Mouse (Mus musculus) spleen, postnatal 10 days (tissue): ENCODE measurements around the gene Anapc2.
"Not testable (repeated sequence)": the region's sequence is repeated elsewhere in the genome, so short reads cannot be mapped to it uniquely, and the experiment has no call there.

ENCODE experiments used
- DNase-seq, 2 experiments: peaks; one replicate each; pipeline ENCODE4 v3.0.0; 2021 to 2022; ENCODE audit warnings: low spot score in 2 of 2

Anapc2 gene

GRCm38 (mm10) chr2:25240723-25241437, 31.4 kb upstream of the Anapc2 start:
- DNase-seq = peak in 1 of 2 experiments; percentile 54

- no peak for DNase-seq
These were observed 30.9 kb upstream of the Anapc2 start for GRCm38 (mm10) chr2:25241438-25241775.

DNA sequence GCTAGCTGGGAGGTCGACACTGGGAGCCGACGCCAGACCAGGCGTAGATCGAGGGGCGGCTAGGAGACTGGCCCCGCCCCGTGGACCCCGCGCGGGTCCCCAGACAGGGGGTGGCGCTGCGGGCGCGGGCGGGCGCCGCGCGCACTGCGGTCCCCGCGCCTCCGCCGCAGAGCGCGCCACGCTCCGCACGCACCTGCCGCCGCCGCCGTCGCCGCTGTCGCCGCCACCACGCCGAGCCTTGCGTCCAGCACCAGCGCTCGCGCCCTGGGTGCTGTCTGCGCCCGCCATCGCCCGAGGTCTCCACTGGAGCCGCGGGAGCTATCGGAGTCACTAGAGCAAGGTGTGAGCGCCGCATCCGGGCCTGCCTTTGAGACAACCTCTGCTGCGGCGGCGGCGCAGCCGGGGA, 30.2 kb upstream of the Anapc2 start, which contains the start of the genes Rnf208 and Cysrt1:
Gene Rnf208 (plus strand): TSS at position 155 of the 406 bp plus-strand sequence.
Gene Cysrt1 (minus strand): TSS at position 352 of the 406 bp plus-strand sequence.
- DNase-seq = no peak

DNA sequence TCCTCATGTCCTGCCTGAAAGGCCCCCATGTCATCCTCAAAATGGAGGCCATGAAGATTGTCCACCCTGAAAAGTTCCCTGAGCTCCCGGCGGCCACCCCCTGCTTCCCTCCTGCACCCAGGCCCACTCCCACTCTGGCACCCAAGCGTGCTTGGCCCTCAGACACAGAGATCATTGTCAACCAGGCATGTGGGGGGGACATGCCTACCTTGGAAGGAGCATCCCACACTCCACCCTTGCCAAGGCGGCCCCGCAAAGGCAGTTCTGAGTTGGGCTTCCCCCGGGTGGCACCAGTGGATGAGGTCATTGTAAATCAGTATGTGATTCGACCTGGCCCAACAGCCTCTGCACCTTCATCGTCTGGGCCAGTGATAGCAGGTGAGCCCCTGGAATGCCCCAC, 28.9 kb upstream of the Anapc2 start:
- DNase-seq = no peak

- no peak for DNase-seq
These were observed 28.1 kb upstream of the Anapc2 start for GRCm38 (mm10) chr2:25244144-25244543.

DNA sequence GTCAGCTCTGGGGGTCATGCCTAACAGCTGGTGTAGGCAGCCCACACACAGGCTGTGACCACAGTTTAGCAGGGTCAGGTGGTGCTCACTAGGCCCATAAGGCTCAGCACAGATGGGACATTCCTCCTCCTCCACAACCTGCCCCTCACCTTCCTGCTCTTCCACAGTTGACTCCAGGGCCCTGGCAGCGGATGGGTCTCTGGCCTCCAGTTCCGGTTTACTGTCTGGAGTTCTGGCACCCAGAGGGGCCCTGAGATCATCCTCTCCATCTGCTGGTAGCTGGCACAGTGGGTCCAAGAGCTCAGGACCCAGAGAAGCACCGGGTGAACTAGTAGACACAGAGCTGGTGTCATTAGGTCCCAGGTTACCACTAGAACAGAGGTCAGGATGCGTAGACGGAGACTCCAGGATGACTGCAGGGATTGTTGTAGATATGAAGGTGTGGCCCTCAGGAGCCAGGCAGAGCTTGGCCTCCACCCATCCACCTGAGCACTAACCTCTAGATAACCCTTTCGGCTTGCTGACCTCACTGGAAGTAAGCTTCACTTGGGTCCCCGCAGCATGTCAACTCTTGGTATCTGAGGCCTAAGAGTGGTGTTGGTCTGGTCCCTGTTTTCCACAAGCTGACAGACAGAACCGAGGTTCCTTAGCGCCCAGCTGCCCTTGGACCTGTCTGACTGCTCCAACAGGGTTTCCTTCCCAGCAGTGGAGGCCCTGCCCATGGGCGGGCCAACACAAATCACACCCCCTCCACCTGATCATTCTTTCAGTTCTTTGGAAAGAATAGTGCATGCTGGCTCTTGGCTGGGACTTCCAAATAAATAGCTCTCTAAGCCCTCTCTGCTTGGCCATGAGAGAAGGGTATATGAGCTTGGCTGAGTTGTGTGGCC, 25.9 kb upstream of the Anapc2 start, which contains the start of gene AL732309.1:
Gene AL732309.1 (minus strand): TSS at position 681 of the 890 bp plus-strand sequence.
- DNase-seq = no peak

DNA sequence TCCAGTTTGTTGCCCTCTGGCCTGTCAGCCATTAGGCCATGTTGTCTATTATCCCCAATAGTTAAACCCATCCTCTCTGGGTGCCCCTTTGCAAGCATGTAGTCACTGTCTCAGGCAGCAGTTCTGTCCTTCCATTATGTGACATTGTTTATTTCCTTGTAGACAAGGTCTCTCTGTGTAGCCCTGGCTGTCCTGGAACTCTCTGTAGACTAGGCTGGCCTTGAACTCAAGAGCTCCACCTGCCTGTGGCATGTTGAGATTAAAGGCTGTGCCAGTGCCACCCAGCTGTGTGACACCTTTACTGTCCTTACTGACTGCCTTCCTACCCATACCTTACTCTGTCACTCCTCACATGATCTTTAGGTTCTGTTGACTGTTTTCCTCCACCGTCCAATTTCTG, 19.9 kb upstream of the Anapc2 start:
- DNase-seq = peak in 1 of 2 experiments; percentile 54

- peak; percentile 87 to 93 for DNase-seq
These were observed 16.9 kb upstream of the Anapc2 start, which contains the start of gene Tmem203 for GRCm38 (mm10) chr2:25255284-25255779. Gene Tmem203 (plus strand): TSS chr2:25255439.

DNA sequence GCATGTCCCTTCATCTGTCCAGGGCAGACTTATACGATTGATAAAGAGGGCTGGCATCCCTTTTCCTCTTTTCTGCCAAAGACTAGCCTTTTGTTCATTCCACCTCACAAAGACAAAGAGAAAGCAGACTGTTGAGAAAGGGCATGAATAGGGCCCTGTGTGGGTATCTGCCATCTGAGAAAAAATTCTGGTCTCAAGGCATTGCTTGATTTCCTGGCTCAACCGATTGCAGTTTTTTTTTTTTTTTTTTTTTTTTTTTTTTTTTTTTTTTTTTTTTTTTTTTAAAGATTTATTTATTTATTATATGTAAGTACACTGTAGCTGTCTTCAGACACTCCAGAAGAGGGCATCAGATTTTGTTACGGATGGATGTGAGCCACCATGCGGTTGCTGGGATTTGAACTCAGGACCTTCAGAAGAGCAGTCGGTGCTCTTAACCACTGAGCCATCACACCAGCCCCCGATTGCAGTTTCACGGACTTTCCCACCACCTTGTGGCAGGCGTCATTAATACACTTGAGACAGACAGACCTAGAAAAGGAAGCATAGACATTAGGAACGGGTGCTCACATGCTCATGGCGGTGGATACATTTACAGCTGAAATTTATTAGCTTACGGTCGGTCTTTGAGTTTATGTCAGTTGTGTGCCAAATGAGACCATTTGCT, 15.7 kb upstream of the Anapc2 start:
- peak; percentile 41 to 82 for DNase-seq

DNA sequence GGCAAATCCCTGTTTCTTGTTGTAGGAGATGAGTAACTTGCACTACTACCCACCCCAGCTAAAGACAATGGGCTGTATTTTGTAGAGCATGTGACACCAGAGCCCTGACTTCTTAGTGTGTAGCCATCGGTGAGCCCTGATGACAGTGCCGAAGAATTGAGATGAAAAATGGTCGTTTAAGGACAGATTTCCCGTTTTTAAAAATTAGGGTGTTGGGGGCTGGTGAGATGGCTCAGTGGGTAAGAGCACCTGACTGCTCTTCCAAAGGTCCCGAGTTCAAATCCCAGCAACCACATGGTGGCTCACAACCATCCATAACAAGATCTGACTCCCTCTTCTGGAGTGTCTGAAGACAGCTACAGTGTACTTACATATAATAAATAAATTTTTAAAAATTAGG, 15.0 kb upstream of the Anapc2 start:
- DNase-seq = not testable (repeated sequence)

GRCm38 (mm10) chr2:25258887-25259286, 13.4 kb upstream of the Anapc2 start:
- peak in 1 of 2 experiments; percentile 40 for DNase-seq

DNA sequence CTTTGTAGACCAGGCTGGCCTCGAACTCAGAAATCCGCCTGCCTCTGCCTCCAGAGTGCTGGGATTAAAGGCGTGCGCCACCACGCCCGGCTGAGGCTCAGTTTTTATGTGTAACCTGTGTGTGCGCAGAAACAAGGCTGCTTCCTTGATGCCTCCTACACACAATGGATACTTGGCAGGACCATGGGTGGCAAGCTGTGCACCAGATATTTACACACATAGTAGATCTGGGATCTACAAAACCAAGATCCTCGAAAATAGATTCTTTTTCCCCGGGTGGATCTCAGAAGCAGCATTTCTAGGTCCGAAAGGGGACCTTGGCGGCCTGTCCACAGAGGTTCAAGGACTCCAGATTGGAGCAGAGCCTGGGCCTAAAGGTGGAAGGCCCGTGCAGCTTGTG, 10.4 kb upstream of the Anapc2 start:
- DNase-seq = no peak

- DNase-seq = peak; percentile 90 to 97
These were observed 9.9 kb upstream of the Anapc2 start, which contains the start of gene Tprn for GRCm38 (mm10) chr2:25262291-25262767. Gene Tprn (plus strand): TSS chr2:25262618.

DNA sequence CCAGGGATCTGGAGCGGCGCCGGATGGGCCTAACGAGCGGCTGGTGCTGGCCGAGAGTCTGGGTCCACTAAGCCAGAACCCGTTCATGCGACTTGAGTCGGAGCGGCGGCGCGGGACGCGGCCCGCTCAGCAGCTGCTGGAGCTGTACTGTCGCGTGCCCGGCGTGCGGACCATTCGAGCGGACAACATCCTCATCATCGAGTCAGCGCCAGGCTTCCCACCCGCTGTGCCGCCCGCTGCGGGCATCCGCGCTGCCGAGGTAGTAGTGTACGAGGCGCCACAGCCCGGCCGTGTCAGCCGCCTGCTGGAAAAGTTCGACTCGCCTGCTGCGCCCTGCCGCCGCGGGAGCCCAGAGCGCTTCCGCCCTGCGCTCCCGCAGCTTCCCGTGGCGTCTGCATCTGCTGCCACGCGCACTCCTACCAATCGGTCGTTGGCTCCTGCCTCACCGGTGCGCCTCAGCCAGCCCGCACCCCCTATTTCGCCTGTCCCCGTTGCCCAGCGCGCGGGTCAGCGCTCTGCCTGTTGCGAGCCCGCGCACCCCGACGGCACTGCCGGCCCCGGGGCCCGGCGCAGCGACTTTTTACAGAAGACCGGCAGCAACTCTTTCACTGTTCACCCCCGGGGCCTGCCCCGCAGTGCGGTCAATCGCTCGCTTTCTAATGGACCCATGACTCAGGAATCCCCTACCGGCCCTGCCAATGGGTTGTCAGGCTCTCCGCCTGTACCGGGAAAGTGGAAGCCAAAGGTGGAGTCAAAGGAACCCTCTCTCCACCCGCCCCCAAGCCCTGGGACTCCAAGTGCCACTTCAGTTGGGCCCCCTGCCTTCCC, 9.3 kb upstream of the Anapc2 start:
- DNase-seq = peak; percentile 56 to 65

GRCm38 (mm10) chr2:25263623-25264285, 8.5 kb upstream of the Anapc2 start:
- no peak for DNase-seq

- DNase-seq = no peak
These were observed 8.0 kb upstream of the Anapc2 start for GRCm38 (mm10) chr2:25264286-25264660.

GRCm38 (mm10) chr2:25264851-25265250, 7.4 kb upstream of the Anapc2 start:
- no peak for DNase-seq

- peak in 1 of 2 experiments; percentile 35 for DNase-seq
These were observed 6.2 kb upstream of the Anapc2 start for GRCm38 (mm10) chr2:25265897-25266656.

DNA sequence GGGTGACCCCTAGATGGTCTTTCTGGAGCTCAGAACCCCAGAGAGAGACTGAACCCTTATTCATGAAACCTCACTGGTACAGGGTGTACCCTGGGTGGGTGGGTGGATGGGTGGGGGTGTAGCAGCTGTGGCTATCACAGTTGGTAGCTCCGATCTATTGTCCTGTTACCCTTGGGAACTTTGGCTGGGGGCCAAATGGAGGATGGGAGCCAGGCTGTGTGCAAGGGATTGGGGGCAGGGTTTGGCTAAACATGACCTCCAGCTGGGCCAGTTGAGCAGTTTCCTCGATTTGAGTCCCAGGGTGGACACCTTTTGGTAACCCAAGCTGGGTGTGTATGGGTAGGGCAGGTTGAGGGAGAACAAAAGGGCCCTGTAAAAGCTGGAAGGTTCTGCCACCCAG, 5.6 kb upstream of the Anapc2 start:
- DNase-seq = no peak
